Mouse (Mus musculus): ENCODE results near the gene Zfp335. TPM values are rescaled to one million over a fixed set of nuclear protein-coding genes. Genes with fewer than 3 reads are reported as not detected.

Zfp335 gene
- total and polyA plus RNA-seq, 2 experiments from 2014 or later = 9.0 to 28.3 TPM

DNA sequence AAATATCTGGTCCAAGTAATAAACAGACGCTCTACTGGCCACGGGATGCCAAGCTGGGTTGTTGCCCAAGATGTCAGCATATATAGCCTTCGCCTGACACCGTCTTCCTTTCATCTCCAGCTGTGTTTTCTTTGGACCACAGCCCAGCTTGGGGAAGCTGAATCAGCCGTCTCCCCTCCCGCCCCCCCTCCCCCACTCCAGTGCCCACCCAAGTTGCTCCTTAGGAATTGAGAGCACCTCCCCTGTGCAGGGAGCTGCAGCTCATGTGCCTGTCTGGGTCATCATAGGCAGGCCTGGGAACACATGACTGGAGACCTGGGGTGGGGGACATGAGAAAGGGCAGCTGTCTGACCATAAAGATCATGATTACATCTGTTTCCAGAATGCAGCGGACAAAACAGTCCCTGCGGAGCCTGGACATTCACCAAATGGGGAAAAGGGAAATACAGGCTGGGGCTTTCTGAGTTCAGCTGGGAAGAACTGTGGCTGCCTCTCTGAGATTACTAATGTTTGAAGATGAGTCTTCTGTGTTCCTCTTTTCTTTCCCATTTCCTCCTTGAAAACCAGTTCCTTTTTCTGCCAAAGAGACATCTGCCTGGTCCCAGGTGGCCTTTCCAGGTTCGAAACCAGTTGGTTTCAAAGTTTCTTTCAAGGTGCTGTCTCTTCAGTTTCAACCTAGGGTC is 49.2 kb downstream of the Zfp335 start:
- DNase-seq (ENCODE audit: low spot score) = peak; percentile 85
- H3K9ac ChIP-seq (replicated peaks; ENCODE audit: low read length) = no peak overlapping the region
- H3K27me3 ChIP-seq (ENCODE audit: insufficient read depth, low read length) = 0 out of 2 replicates have a peak, but pooled peaks cover 3% of the 10 kb centered on the region
- ATAC-seq = peak; percentile 90
- no peak overlapping the region for H3K4me2 ChIP-seq (ENCODE audit: low read depth, low read length)
- no peaks in the 10 kb centered on the region for H3K36me3 ChIP-seq (ENCODE audit: insufficient read depth, low read length)
- H3K27ac ChIP-seq = peak overlapping the region; percentile 67; the same call in 1 of the 2 replicates
- 24% methylated on average over 9 of the region's 9 CpGs for WGBS
- H3K4me3 ChIP-seq (ENCODE audit: low read length) = no peak overlapping the region
- no peak for TF ChIP-seq CTCF (IDR thresholded peaks at IDR 0.05; ENCODE audit: low read depth)
- no peaks in the 10 kb centered on the region for H3K9me3 ChIP-seq (ENCODE audit: low read length)
- peaks cover 14% of the 10 kb centered on the region; the same call in 1 of the 2 replicates for H3K4me1 ChIP-seq (ENCODE audit: insufficient read depth, low read length)

DNA sequence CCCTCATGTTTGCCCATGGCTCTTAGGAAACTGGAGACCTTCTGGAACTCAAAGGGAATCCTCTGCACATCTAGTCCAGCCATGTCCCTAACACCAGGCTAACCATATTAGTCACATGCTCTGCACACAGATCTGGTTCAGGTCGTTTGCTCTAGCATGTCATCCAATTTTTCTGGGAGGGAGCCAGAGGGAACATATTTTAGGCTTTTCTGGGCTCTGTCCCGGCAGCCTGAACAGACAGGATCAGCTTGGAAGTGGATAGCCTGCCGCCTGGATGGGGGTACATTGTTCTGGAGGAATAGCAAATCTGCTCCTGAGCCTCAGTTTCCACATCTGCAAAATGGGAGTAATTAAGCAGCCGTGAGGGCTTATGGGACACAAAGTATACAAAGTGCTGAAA is 50.5 kb downstream of the Zfp335 start:
- Histone ChIP-seq H3K9ac (replicated peaks; ENCODE audit: low read length) (no peak overlapping the region), H3K4me2 (ENCODE audit: low read depth, low read length) (no peak overlapping the region), H3K27ac (peak overlapping the region; percentile 67; the same call in 1 of the 2 replicates), H3K9me3 (ENCODE audit: low read length) (no peaks in the 10 kb centered on the region), H3K4me3 (ENCODE audit: low read length) (no peak overlapping the region), H3K36me3 (ENCODE audit: insufficient read depth, low read length) (no peaks in the 10 kb centered on the region), H3K27me3 (ENCODE audit: insufficient read depth, low read length) (0 out of 2 replicates have a peak, but pooled peaks cover 7% of the 10 kb centered on the region), H3K4me1 (ENCODE audit: insufficient read depth, low read length) (peaks cover 22% of the 10 kb centered on the region; the same call in 1 of the 2 replicates)
- DNase-seq (ENCODE audit: low spot score) (no peak), ATAC-seq (no peak)
- WGBS = 66% methylated on average over 4 of the region's 4 CpGs
- no peak for TF ChIP-seq CTCF (IDR thresholded peaks at IDR 0.05; ENCODE audit: low read depth)

DNA sequence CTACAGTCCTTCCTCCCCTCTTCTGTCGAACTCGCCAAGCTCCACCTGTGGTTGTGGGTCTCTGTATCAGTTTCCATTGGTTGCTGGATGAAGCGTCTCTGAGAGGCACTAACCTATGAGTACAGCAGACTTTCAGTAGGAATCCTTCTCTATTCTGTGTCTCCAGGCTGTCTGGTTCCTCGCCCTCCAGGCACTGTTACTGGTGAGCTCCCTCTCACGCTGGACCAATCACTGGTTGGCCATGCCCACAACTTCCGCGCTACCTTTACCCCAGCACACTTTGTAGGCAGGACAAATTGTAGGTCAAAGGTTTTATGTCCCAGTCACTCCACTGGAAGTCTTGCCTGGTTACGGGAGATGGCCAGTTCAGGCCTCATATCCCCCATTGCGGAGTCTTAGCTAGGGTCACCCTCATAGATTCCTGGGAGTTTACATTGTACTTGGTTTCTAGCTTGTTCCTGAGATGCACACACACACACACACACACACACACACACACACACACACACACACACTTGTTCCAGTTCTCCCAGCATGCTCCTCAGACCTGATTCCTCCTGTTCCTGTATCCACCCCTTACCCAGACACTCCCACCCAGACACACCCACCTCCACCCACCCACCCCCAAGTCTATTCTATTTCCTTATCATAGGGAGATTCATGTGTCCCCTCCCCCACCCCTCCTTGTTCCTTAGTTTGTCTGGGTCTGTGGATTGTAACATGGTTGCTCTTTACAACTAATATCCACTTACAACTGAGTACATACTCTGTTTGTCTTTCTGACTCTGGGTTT is 51.7 kb downstream of the Zfp335 start:
- H3K36me3 ChIP-seq (ENCODE audit: insufficient read depth, low read length) = no peaks in the 10 kb centered on the region
- no peaks in the 10 kb centered on the region for H3K9me3 ChIP-seq (ENCODE audit: low read length)
- no peak for TF ChIP-seq CTCF (IDR thresholded peaks at IDR 0.05; ENCODE audit: low read depth)
- H3K4me3 ChIP-seq (ENCODE audit: low read length) = no peak overlapping the region
- ATAC-seq (no peak), DNase-seq (ENCODE audit: low spot score) (no peak)
- 69% methylated on average over 9 of the region's 9 CpGs for WGBS
- H3K4me2 ChIP-seq (ENCODE audit: low read depth, low read length) = no peak overlapping the region
- H3K27ac ChIP-seq = no peak overlapping the region
- no peak overlapping the region for H3K9ac ChIP-seq (replicated peaks; ENCODE audit: low read length)
- H3K27me3 ChIP-seq (ENCODE audit: insufficient read depth, low read length) = 0 out of 2 replicates have a peak, but pooled peaks cover 11% of the 10 kb centered on the region
- H3K4me1 ChIP-seq (ENCODE audit: insufficient read depth, low read length) = peaks cover 22% of the 10 kb centered on the region; the same call in 1 of the 2 replicates

DNA sequence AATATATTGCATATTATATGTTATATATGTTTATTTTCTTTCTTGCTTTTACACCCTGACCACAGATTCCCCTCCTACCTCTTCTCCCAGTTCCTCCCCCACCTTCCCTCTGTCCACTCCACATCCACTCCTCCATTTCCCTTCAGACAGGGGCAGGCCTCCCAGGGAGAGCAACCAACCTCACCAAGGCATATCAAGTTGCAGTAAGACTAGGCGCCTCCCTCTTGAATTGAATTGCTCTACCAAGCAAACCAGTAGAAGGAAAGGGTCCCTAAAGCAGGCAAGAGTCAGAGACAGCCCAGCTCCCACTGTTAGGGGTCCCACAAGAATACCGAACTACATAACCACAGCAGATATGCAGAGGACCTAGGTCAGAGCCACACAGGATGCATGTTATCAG is 52.4 kb downstream of the Zfp335 start:
- H3K4me2 ChIP-seq (ENCODE audit: low read depth, low read length) = no peak overlapping the region
- peaks cover 22% of the 10 kb centered on the region; the same call in 1 of the 2 replicates for H3K4me1 ChIP-seq (ENCODE audit: insufficient read depth, low read length)
- ATAC-seq = no peak
- no peak overlapping the region for H3K27ac ChIP-seq
- H3K36me3 ChIP-seq (ENCODE audit: insufficient read depth, low read length) = no peaks in the 10 kb centered on the region
- WGBS = 71% methylated on average over 2 of the region's 2 CpGs
- no peak for TF ChIP-seq CTCF (IDR thresholded peaks at IDR 0.05; ENCODE audit: low read depth)
- 0 out of 2 replicates have a peak, but pooled peaks cover 13% of the 10 kb centered on the region for H3K27me3 ChIP-seq (ENCODE audit: insufficient read depth, low read length)
- H3K9ac ChIP-seq (replicated peaks; ENCODE audit: low read length) = no peak overlapping the region
- DNase-seq (ENCODE audit: low spot score) = no peak
- H3K4me3 ChIP-seq (ENCODE audit: low read length) = no peak overlapping the region
- no peaks in the 10 kb centered on the region for H3K9me3 ChIP-seq (ENCODE audit: low read length)

DNA sequence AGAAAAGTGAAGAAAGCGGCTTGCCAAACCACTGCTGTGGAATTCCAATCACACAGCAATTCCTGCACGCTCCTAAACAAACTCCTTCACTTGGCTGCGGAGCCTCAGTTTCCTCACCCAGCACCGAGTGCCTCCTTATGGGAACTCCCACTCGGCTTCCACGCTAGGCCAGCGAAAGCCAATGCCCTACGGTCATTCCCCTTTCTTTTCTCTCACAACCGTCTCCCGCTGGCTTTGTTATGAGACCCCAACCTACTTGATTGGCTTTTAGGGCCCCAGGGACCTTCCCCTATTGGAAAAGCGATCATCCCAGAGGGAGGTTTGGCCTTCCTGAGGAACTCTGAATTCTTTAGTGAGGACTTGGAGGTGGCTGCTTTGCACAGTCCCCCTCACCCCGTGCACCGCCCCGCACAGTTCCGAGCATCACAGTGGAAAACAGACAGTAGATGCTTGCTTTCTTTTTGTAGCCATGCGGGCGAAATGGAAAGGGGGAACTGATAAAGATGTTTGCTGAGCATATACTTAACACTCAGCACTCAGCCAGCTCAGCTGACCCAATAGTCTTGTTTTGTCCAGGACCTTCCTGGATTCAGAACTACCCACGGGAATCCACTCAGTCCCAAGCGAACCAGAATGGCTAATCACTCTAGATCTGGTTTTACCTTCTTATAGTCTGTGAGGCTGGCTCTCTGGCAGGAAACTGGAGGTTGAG is 53.6 kb downstream of the Zfp335 start:
- peak overlapping the region; percentile 97 for H3K4me2 ChIP-seq (ENCODE audit: low read depth, low read length)
- DNase-seq (ENCODE audit: low spot score) (no peak), ATAC-seq (no peak)
- no peak for TF ChIP-seq CTCF (IDR thresholded peaks at IDR 0.05; ENCODE audit: low read depth)
- no peak overlapping the region; the same call in 1 of the 2 replicates for H3K27ac ChIP-seq
- H3K4me1 ChIP-seq (ENCODE audit: insufficient read depth, low read length) = peaks cover 22% of the 10 kb centered on the region; the same call in 1 of the 2 replicates
- H3K4me3 ChIP-seq (ENCODE audit: low read length) = peak overlapping the region; percentile 50
- 0 out of 2 replicates have a peak, but pooled peaks cover 13% of the 10 kb centered on the region for H3K27me3 ChIP-seq (ENCODE audit: insufficient read depth, low read length)
- H3K9me3 ChIP-seq (ENCODE audit: low read length) = no peaks in the 10 kb centered on the region
- peak overlapping the region; percentile 53 for H3K9ac ChIP-seq (replicated peaks; ENCODE audit: low read length)
- H3K36me3 ChIP-seq (ENCODE audit: insufficient read depth, low read length) = no peaks in the 10 kb centered on the region
- WGBS = 2% methylated on average over 19 of the region's 19 CpGs

DNA sequence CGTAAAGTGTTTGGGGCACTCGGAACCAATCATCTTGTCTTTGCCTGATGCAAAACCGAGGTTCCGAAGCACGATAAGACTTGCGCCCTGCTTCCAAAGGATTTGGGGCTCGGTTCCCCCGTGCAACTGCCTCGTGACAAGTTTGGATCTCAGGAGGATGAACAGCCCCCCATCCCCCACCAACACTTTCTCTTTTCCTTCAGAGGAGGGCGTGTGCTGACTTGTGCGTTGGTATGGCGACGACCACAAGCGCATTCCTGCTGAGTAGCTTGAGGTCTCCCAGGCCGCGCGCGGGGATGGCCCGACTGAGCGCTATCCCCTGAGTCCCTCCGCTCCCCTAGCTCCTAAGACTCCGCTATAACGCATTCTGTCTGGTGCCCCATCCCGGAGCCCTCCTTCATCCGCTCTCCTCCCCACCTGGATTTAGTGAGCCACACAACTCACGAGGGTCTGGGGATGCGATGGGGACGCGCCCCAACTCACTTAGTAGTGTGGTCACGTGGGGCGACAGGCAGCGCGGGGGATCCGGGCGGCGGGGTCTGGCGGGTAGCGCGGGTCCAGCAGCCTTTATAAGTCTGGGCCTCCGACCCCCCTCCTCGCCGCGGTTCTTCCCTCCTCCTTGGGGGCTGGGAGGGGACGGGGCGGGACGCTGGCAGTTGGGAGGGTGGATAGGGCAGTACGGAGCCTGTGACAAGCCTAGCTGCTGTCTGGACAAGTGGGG is 54.3 kb downstream of the Zfp335 start, which contains the start of gene Pltp:
TSS of gene Pltp (minus strand) at position 611 of the 721 bp plus-strand sequence.
- H3K4me3 ChIP-seq (ENCODE audit: low read length) = peak within 1 kb of the TSS; percentile 50
- H3K4me1 ChIP-seq (ENCODE audit: insufficient read depth, low read length) = peaks cover 22% of the 10 kb centered on the region; the same call in 1 of the 2 replicates
- H3K9me3 ChIP-seq (ENCODE audit: low read length) = no peaks in the 10 kb centered on the region
- peak; percentile 10; the same call in 1 of the 2 replicates for TF ChIP-seq CTCF (IDR thresholded peaks at IDR 0.05; ENCODE audit: low read depth)
- under 1% methylated on average over 47 of the region's 47 CpGs for WGBS
- H3K27me3 ChIP-seq (ENCODE audit: insufficient read depth, low read length) = 0 out of 2 replicates have a peak, but pooled peaks cover 13% of the 10 kb centered on the region
- peak; percentile 86 for ATAC-seq
- peak within 1 kb of the TSS; percentile 58; the same call in 1 of the 2 replicates for H3K27ac ChIP-seq
- H3K9ac ChIP-seq (replicated peaks; ENCODE audit: low read length) = peak within 1 kb of the TSS; percentile 53
- H3K4me2 ChIP-seq (ENCODE audit: low read depth, low read length) = peak within 1 kb of the TSS; percentile 97
- no peaks in the 10 kb centered on the region for H3K36me3 ChIP-seq (ENCODE audit: insufficient read depth, low read length)
- DNase-seq (ENCODE audit: low spot score) = peak; percentile 64
